Mouse (Mus musculus): Measurements from ENCODE around the gene Rassf6. TPM values are rescaled to one million over a fixed set of nuclear protein-coding genes. Genes with fewer than 3 reads are reported as not detected.
"Not testable (repeated sequence)": the region's sequence is repeated elsewhere in the genome, so short reads cannot be mapped to it uniquely, and the experiment has no call there.

Gene Rassf6
- total RNA-seq, 2 experiments from 2014 or later, result 0.81 to 1.9 TPM

- intact Hi-C loops (cut with DNase I), result no loop called here
- no peak for DNase-seq (ENCODE audit: extremely low spot score in 1 of 2, low spot score in 2 of 2)
Measured at GRCm38 (mm10) chr5:90628530-90628929, 11.9 kb downstream of the Rassf6 start.

GRCm38 (mm10) chr5:90628011-90628410 lies 12.4 kb downstream of the Rassf6 start:
- intact Hi-C loops (cut with DNase I), result no loop called here
- DNase-seq (ENCODE audit: extremely low spot score in 1 of 2, low spot score in 2 of 2), result no peak

GRCm38 (mm10) chr5:90627423-90627822 lies 13.0 kb downstream of the Rassf6 start:
- intact Hi-C loops (cut with DNase I), result no loop called here
- DNase-seq (ENCODE audit: extremely low spot score in 1 of 2, low spot score in 2 of 2), result no peak

- intact Hi-C loops (cut with DNase I), result no loop called here
- DNase-seq (ENCODE audit: extremely low spot score in 1 of 2, low spot score in 2 of 2), result no peak
Measured at GRCm38 (mm10) chr5:90624708-90625425, 15.6 kb downstream of the Rassf6 start.

GRCm38 (mm10) chr5:90623209-90623608 lies 17.2 kb downstream of the Rassf6 start:
- no peak for DNase-seq (ENCODE audit: extremely low spot score in 1 of 2, low spot score in 2 of 2)
- intact Hi-C loops (cut with DNase I), result no loop called here

- intact Hi-C loops (cut with DNase I), result no loop called here
- DNase-seq (ENCODE audit: extremely low spot score in 1 of 2, low spot score in 2 of 2), result no peak
Measured at GRCm38 (mm10) chr5:90621726-90622125, 18.7 kb downstream of the Rassf6 start.

- no peak for DNase-seq (ENCODE audit: extremely low spot score in 1 of 2, low spot score in 2 of 2)
- intact Hi-C loops (cut with DNase I), result no loop called here
Measured at GRCm38 (mm10) chr5:90621316-90621715, 19.1 kb downstream of the Rassf6 start.

- no peak for DNase-seq (ENCODE audit: extremely low spot score in 1 of 2, low spot score in 2 of 2)
Measured at GRCm38 (mm10) chr5:90617859-90618258, 22.6 kb downstream of the Rassf6 start.

GRCm38 (mm10) chr5:90612751-90613150 lies 27.7 kb downstream of the Rassf6 start:
- intact Hi-C loops (cut with DNase I), result not testable (repeated sequence)

More at GRCm38 (mm10) chr5:90617859-90618258, 22.6 kb downstream of the Rassf6 start:
- intact Hi-C loops (cut with DNase I), result no loop called here

GRCm38 (mm10) chr5:90611996-90612611 lies 28.4 kb downstream of the Rassf6 start:
- intact Hi-C loops (cut with DNase I), result no loop called here
- no peak for DNase-seq (ENCODE audit: extremely low spot score in 1 of 2, low spot score in 2 of 2)

More at GRCm38 (mm10) chr5:90612751-90613150, 27.7 kb downstream of the Rassf6 start:
- not testable (repeated sequence) for DNase-seq (ENCODE audit: extremely low spot score in 1 of 2, low spot score in 2 of 2)

- intact Hi-C loops (cut with DNase I), result no loop called here
- DNase-seq (ENCODE audit: extremely low spot score in 1 of 2, low spot score in 2 of 2), result no peak
Measured at GRCm38 (mm10) chr5:90611388-90611787, 29.1 kb downstream of the Rassf6 start.

- no peak for DNase-seq (ENCODE audit: extremely low spot score in 1 of 2, low spot score in 2 of 2)
- intact Hi-C loops (cut with DNase I), result no loop called here
Measured at GRCm38 (mm10) chr5:90608906-90609305, 31.6 kb downstream of the Rassf6 start.

- intact Hi-C loops (cut with DNase I), result no loop called here
- peak; percentile 23 to 46 for DNase-seq (ENCODE audit: extremely low spot score in 1 of 2, low spot score in 2 of 2)
Measured at GRCm38 (mm10) chr5:90603407-90603923, 37.0 kb downstream of the Rassf6 start.

- peak; percentile 30 to 61 for DNase-seq (ENCODE audit: extremely low spot score in 1 of 2, low spot score in 2 of 2)
- intact Hi-C loops (cut with DNase I), result no loop called here
Measured at GRCm38 (mm10) chr5:90601469-90601868, 39.0 kb downstream of the Rassf6 start.

- DNase-seq (ENCODE audit: extremely low spot score in 1 of 2, low spot score in 2 of 2), result no peak
- intact Hi-C loops (cut with DNase I), result no loop called here
Measured at GRCm38 (mm10) chr5:90596155-90596554, 44.3 kb downstream of the Rassf6 start.

GRCm38 (mm10) chr5:90594945-90595344 lies 45.5 kb downstream of the Rassf6 start:
- no peak for DNase-seq (ENCODE audit: extremely low spot score in 1 of 2, low spot score in 2 of 2)
- intact Hi-C loops (cut with DNase I), result no loop called here

- no peak for DNase-seq (ENCODE audit: extremely low spot score in 1 of 2, low spot score in 2 of 2)
- intact Hi-C loops (cut with DNase I), result no loop called here
Measured at GRCm38 (mm10) chr5:90591936-90592335, 48.5 kb downstream of the Rassf6 start.

- intact Hi-C loops (cut with DNase I), result no loop called here
- DNase-seq (ENCODE audit: extremely low spot score in 1 of 2, low spot score in 2 of 2), result no peak
Measured at GRCm38 (mm10) chr5:90590676-90591075, 49.8 kb downstream of the Rassf6 start.

- peak; percentile 70 to 87 for DNase-seq (ENCODE audit: extremely low spot score in 1 of 2, low spot score in 2 of 2)
- intact Hi-C loops (cut with DNase I), result loop anchor here (2.0 to 10.0 kb wide), 2 partner anchors 84 to 184 kb away; no protein-coding TSS in a partner anchor
Measured at GRCm38 (mm10) chr5:90588708-90589595, 51.5 kb downstream of the Rassf6 start.
